Mouse (Mus musculus): ENCODE measurements at regions not wholly inside any gene's neighbourhood (a gene's known extent, or its start where the extent isn't known, plus 50 kb on each side); places are given as distances from the start of the nearest gene placed in this dataset.

GRCm38 (mm10) chr8:66568861-66569260, 57.3 kb downstream of the Tktl2 start:
- ATAC-seq (ENCODE audit: low FRiP score): no peak
- WGBS: 88% methylated on average over 3 of the region's 3 CpGs

GRCm38 (mm10) chr8:66586182-66586581, 74.6 kb downstream of the Tktl2 start:
- H3K4me1 ChIP-seq (ENCODE audit: control insufficient read depth, insufficient read depth, low read length): no peaks in the 10 kb centered on the region
- no peaks in the 10 kb centered on the region for H3K9me3 ChIP-seq (ENCODE audit: control insufficient read depth, low read length)
- no peak overlapping the region for H3K9ac ChIP-seq (ENCODE audit: low read length)
- H3K27ac ChIP-seq (ENCODE audit: low read depth, low read length): no peak overlapping the region
- H3K4me3 ChIP-seq (ENCODE audit: low read depth, low read length): no peak overlapping the region
- DNase-seq (ENCODE audit: low spot score, missing footprints): no peak
- 90% methylated on average over 3 of the region's 3 CpGs for WGBS
- no peaks in the 10 kb centered on the region for H3K27me3 ChIP-seq (ENCODE audit: control insufficient read depth, insufficient read depth, low read length)
- H3K4me2 ChIP-seq: no peak overlapping the region
- no peak for ATAC-seq (ENCODE audit: low FRiP score)
- no peaks in the 10 kb centered on the region for H3K36me3 ChIP-seq (ENCODE audit: control insufficient read depth, insufficient read depth, low read length)

More at GRCm38 (mm10) chr8:66568861-66569260, 57.3 kb downstream of the Tktl2 start:
- Histone ChIP-seq H3K9ac (ENCODE audit: low read length) (no peak overlapping the region), H3K9me3 (ENCODE audit: control insufficient read depth, low read length) (no peaks in the 10 kb centered on the region), H3K4me2 (no peak overlapping the region), H3K36me3 (ENCODE audit: control insufficient read depth, insufficient read depth, low read length) (no peaks in the 10 kb centered on the region), H3K4me3 (ENCODE audit: low read depth, low read length) (no peak overlapping the region), H3K27me3 (ENCODE audit: control insufficient read depth, insufficient read depth, low read length) (no peaks in the 10 kb centered on the region), H3K27ac (ENCODE audit: low read depth, low read length) (no peak overlapping the region), H3K4me1 (ENCODE audit: control insufficient read depth, insufficient read depth, low read length) (no peaks in the 10 kb centered on the region)
- no peak for DNase-seq (ENCODE audit: low spot score, missing footprints)

- Histone ChIP-seq H3K4me2 (no peak overlapping the region), H3K9me3 (ENCODE audit: control insufficient read depth, low read length) (no peaks in the 10 kb centered on the region), H3K9ac (ENCODE audit: low read length) (no peak overlapping the region), H3K36me3 (ENCODE audit: control insufficient read depth, insufficient read depth, low read length) (no peaks in the 10 kb centered on the region), H3K4me3 (ENCODE audit: low read depth, low read length) (no peak overlapping the region), H3K27ac (ENCODE audit: low read depth, low read length) (no peak overlapping the region), H3K4me1 (ENCODE audit: control insufficient read depth, insufficient read depth, low read length) (no peaks in the 10 kb centered on the region), H3K27me3 (ENCODE audit: control insufficient read depth, insufficient read depth, low read length) (no peaks in the 10 kb centered on the region)
- DNase-seq (ENCODE audit: low spot score, missing footprints) (no peak), ATAC-seq (ENCODE audit: low FRiP score) (no peak)
- WGBS: 90% methylated on average over 8 of the region's 8 CpGs
Measured at GRCm38 (mm10) chr8:66586850-66587249, 75.3 kb downstream of the Tktl2 start.

GRCm38 (mm10) chr8:66587272-66587671, 75.7 kb downstream of the Tktl2 start:
- DNase-seq (ENCODE audit: low spot score, missing footprints) (no peak), ATAC-seq (ENCODE audit: low FRiP score) (no peak)
- 85% methylated on average over 2 of the region's 2 CpGs for WGBS
- Histone ChIP-seq H3K27ac (ENCODE audit: low read depth, low read length) (no peak overlapping the region), H3K9me3 (ENCODE audit: control insufficient read depth, low read length) (no peaks in the 10 kb centered on the region), H3K4me3 (ENCODE audit: low read depth, low read length) (no peak overlapping the region), H3K4me2 (no peak overlapping the region), H3K4me1 (ENCODE audit: control insufficient read depth, insufficient read depth, low read length) (no peaks in the 10 kb centered on the region), H3K9ac (ENCODE audit: low read length) (no peak overlapping the region), H3K27me3 (ENCODE audit: control insufficient read depth, insufficient read depth, low read length) (no peaks in the 10 kb centered on the region), H3K36me3 (ENCODE audit: control insufficient read depth, insufficient read depth, low read length) (no peaks in the 10 kb centered on the region)

- ATAC-seq (ENCODE audit: low FRiP score) (no peak), DNase-seq (ENCODE audit: low spot score, missing footprints) (no peak)
- Histone ChIP-seq H3K27me3 (ENCODE audit: control insufficient read depth, insufficient read depth, low read length) (no peaks in the 10 kb centered on the region), H3K4me3 (ENCODE audit: low read depth, low read length) (no peak overlapping the region), H3K4me2 (no peak overlapping the region), H3K9ac (ENCODE audit: low read length) (no peak overlapping the region), H3K27ac (ENCODE audit: low read depth, low read length) (no peak overlapping the region), H3K9me3 (ENCODE audit: control insufficient read depth, low read length) (no peaks in the 10 kb centered on the region), H3K36me3 (ENCODE audit: control insufficient read depth, insufficient read depth, low read length) (no peaks in the 10 kb centered on the region), H3K4me1 (ENCODE audit: control insufficient read depth, insufficient read depth, low read length) (no peaks in the 10 kb centered on the region)
- 56% methylated on average over 1 of the region's 1 CpGs for WGBS
Measured at GRCm38 (mm10) chr8:66589437-66589836, 77.9 kb downstream of the Tktl2 start.

- Histone ChIP-seq H3K4me1 (ENCODE audit: control insufficient read depth, insufficient read depth, low read length) (no peaks in the 10 kb centered on the region), H3K27ac (ENCODE audit: low read depth, low read length) (no peak overlapping the region)
- peak; percentile 69 for DNase-seq (ENCODE audit: low spot score, missing footprints)
Measured at GRCm38 (mm10) chr8:66607194-66607593, 80.7 kb downstream of the Npy5r start.

GRCm38 (mm10) chr8:66623361-66623760, 64.6 kb downstream of the Npy5r start:
- WGBS: 80% methylated on average over 3 of the region's 3 CpGs
- Histone ChIP-seq H3K27me3 (ENCODE audit: control insufficient read depth, insufficient read depth, low read length) (no peaks in the 10 kb centered on the region), H3K4me1 (ENCODE audit: control insufficient read depth, insufficient read depth, low read length) (no peaks in the 10 kb centered on the region), H3K27ac (ENCODE audit: low read depth, low read length) (no peak overlapping the region), H3K36me3 (ENCODE audit: control insufficient read depth, insufficient read depth, low read length) (no peaks in the 10 kb centered on the region), H3K9ac (ENCODE audit: low read length) (no peak overlapping the region), H3K9me3 (ENCODE audit: control insufficient read depth, low read length) (no peaks in the 10 kb centered on the region), H3K4me3 (ENCODE audit: low read depth, low read length) (no peak overlapping the region), H3K4me2 (no peak overlapping the region)
- DNase-seq (ENCODE audit: low spot score, missing footprints) (peak; percentile 28), ATAC-seq (ENCODE audit: low FRiP score) (no peak)

More at GRCm38 (mm10) chr8:66607194-66607593, 80.7 kb downstream of the Npy5r start:
- no peaks in the 10 kb centered on the region for H3K27me3 ChIP-seq (ENCODE audit: control insufficient read depth, insufficient read depth, low read length)
- no peaks in the 10 kb centered on the region for H3K36me3 ChIP-seq (ENCODE audit: control insufficient read depth, insufficient read depth, low read length)
- H3K4me3 ChIP-seq (ENCODE audit: low read depth, low read length): no peak overlapping the region
- WGBS: 68% methylated on average over 5 of the region's 5 CpGs
- no peak overlapping the region for H3K9ac ChIP-seq (ENCODE audit: low read length)
- ATAC-seq (ENCODE audit: low FRiP score): no peak
- no peaks in the 10 kb centered on the region for H3K9me3 ChIP-seq (ENCODE audit: control insufficient read depth, low read length)
- no peak overlapping the region for H3K4me2 ChIP-seq

- H3K9ac ChIP-seq (ENCODE audit: low read length): no peak overlapping the region
- peak; percentile 35 for DNase-seq (ENCODE audit: low spot score, missing footprints)
- no peak overlapping the region for H3K4me3 ChIP-seq (ENCODE audit: low read depth, low read length)
- no peaks in the 10 kb centered on the region for H3K27me3 ChIP-seq (ENCODE audit: control insufficient read depth, insufficient read depth, low read length)
- H3K9me3 ChIP-seq (ENCODE audit: control insufficient read depth, low read length): no peaks in the 10 kb centered on the region
- no peaks in the 10 kb centered on the region for H3K4me1 ChIP-seq (ENCODE audit: control insufficient read depth, insufficient read depth, low read length)
- H3K36me3 ChIP-seq (ENCODE audit: control insufficient read depth, insufficient read depth, low read length): no peaks in the 10 kb centered on the region
- H3K4me2 ChIP-seq: no peak overlapping the region
- ATAC-seq (ENCODE audit: low FRiP score): no peak
- WGBS: 61% methylated on average over 10 of the region's 10 CpGs
- H3K27ac ChIP-seq (ENCODE audit: low read depth, low read length): no peak overlapping the region
Measured at GRCm38 (mm10) chr8:66623822-66624221, 64.1 kb downstream of the Npy5r start.

Data from midbrain, embryonic 11.5 days (tissue).